ENCODE assay signal across 8 mouse cellular contexts in the genomic region with DNA sequence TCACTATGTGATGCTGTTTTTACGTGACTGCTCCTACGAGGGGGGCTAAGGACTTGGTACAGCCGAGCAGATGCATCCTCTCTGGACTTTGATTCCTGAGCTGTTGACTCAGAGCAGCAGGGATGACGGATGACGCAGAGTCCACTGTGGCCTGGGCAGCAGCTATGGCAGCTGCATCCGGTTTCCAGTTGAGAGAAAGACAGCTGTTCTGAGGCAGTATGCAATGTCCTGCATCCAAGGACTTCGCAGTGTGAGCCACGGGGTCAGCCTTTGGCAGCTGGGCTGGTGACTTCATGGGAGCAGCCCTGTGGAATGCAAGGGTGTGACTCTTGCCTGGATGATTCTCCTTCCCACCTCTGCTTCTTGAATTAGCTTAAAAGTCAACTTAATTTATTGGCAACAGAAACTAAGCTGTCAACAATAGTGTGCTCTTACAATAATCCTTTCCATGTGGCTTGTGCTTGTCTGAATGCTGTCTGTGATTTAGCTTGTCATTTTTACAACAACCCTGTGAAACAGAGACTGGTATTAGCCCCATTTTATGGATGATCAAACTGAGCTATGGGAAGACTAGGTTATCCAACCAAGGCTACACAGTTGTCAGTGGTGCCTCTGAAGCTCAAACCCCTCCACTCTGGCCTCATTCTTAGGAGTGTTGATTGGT. TPM values are rescaled to one million over a fixed set of nuclear protein-coding genes. Genes with fewer than 3 reads are reported as not detected.
DNase-seq lines count a peak whose midpoint lies in the region; ATAC-seq and TF ChIP-seq lines count a peak whose summit lies in the region.

No protein-coding gene starts in this region.

- TF ChIP-seq CTCF in lung, embryonic 14.5 days (IDR thresholded peaks at IDR 0.05; ENCODE audit: low read depth), result no peak

- no peaks in the 10 kb centered on the region for H3K9me3 ChIP-seq in lung, embryonic 14.5 days (ENCODE audit: low read depth, low read length)

- no peak overlapping the region for H3K4me3 ChIP-seq in lung, embryonic 14.5 days (ENCODE audit: low read depth, low read length)

- peak; percentile 85 for DNase-seq in 3134 (ENCODE audit: extremely low read depth, insufficient read length, low spot score)
- peak; percentile 82 for DNase-seq in adrenal gland, adult 8-10 months
- peak; percentile 53 to 66 for DNase-seq in gastrocnemius, postnatal 36 days
- DNase-seq in kidney, adult 11 months, result peak; percentile 57
- DNase-seq in lung, embryonic 14.5 days, result peak; percentile 83
- DNase-seq in right cerebral cortex, postnatal 4 days, result no peak
- no peak for DNase-seq in right cerebral cortex, postnatal 25 days

- H3K36me3 ChIP-seq in lung, embryonic 14.5 days (ENCODE audit: insufficient read depth), result no peaks in the 10 kb centered on the region

- no peak overlapping the region for H3K27ac ChIP-seq in lung, embryonic 14.5 days (ENCODE audit: low read depth)

- WGBS in lung, embryonic 14.5 days, result 15% methylated on average over 8 of the region's 8 CpGs

- no peak overlapping the region for H3K4me2 ChIP-seq in lung, embryonic 14.5 days

- ATAC-seq in lung, embryonic 14.5 days (ENCODE audit: insufficient read depth), result peak; percentile 97
- no peak for ATAC-seq in inflammation-experienced regulatory T-cells, adult 6 months

- intact Hi-C loops in gastrocnemius, postnatal 36 days (cut with DNase I), result loop anchor here (10.0 kb wide), 1 partner anchor 230 kb away; no protein-coding TSS in a partner anchor

- no peaks in the 10 kb centered on the region for H3K4me1 ChIP-seq in lung, embryonic 14.5 days (ENCODE audit: insufficient read depth)

- H3K27me3 ChIP-seq in lung, embryonic 14.5 days (ENCODE audit: insufficient read depth, low read length), result no peaks in the 10 kb centered on the region

- no peak overlapping the region for H3K9ac ChIP-seq in lung, embryonic 14.5 days

RNA-seq across cellular contexts. Expression of a gene that starts 41.4 kb away (rescaled TPM):
- 10 to 100 TPM in 2 of 4 experiments, 1 to 10 TPM in 2; 5.7 to 13.5 (median 9.9) TPM for total RNA-seq in adrenal gland, adult 8-10 months (2022)
- 1 to 10 TPM; 1.3 to 1.4 TPM for total RNA-seq in gastrocnemius, postnatal 36 days (2021)
- polyA plus RNA-seq in lung, embryonic 14.5 days (2014; fragmentation: Nextera tagmentation; extraction: Ambion mirVana), result 2.0 and 2.4 TPM in 2 replicates
- 10 to 100 TPM; 44.6 to 55.1 (median 52.6) TPM for polyA plus RNA-seq in inflammation-experienced regulatory T-cells, adult 6 months (2017; shearing (Covaris generic))

Comparison
In these comparisons a context has a peak if more than half of its experiments do, and no peak if none do; other contexts are left out.
1. DNase-seq: peak in 3134 (single experiment), adrenal gland, adult 8-10 months (single experiment), gastrocnemius, postnatal 36 days (2 of 2), kidney, adult 11 months (single experiment) and lung, embryonic 14.5 days (single experiment); none in right cerebral cortex, postnatal 4 days (single experiment) and right cerebral cortex, postnatal 25 days (single experiment).